Comparison of ENCODE assay signal across 8 mouse cellular contexts in genomic region chr2:31761585-31761984, GRCm38 (mm10). TPM values are rescaled to one million over a fixed set of nuclear protein-coding genes. Genes with fewer than 3 reads are reported as not detected.
DNase-seq lines count a peak whose midpoint lies in the region; ATAC-seq and TF ChIP-seq lines count a peak whose summit lies in the region.

No protein-coding gene starts in this region.

- H3K36me3 ChIP-seq in heart, adult 2 months (ENCODE audit: control insufficient read depth, insufficient read depth, low read length) = peaks cover 19% of the 10 kb centered on the region
- peaks cover 11% of the 10 kb centered on the region; the same call in 1 of the 2 replicates for H3K36me3 ChIP-seq in forebrain, embryonic 10.5 days (replicated peaks)
- no peaks in the 10 kb centered on the region for H3K36me3 ChIP-seq in intestine, embryonic 16.5 days (ENCODE audit: control insufficient read depth, insufficient read depth, low read length)
- no peaks in the 10 kb centered on the region for H3K36me3 ChIP-seq in midbrain, embryonic 14.5 days (ENCODE audit: control insufficient read depth, insufficient read depth, low read length)

- no peaks in the 10 kb centered on the region for H3K27me3 ChIP-seq in heart, adult 2 months (ENCODE audit: control insufficient read depth, insufficient read depth, low read length)
- no peaks in the 10 kb centered on the region for H3K27me3 ChIP-seq in forebrain, embryonic 10.5 days (ENCODE audit: poor library complexity, severe bottlenecking)
- no peaks in the 10 kb centered on the region for H3K27me3 ChIP-seq in intestine, embryonic 16.5 days (replicated peaks; ENCODE audit: control insufficient read depth, insufficient read depth, low read length)
- H3K27me3 ChIP-seq in midbrain, embryonic 14.5 days (ENCODE audit: control insufficient read depth, insufficient read depth, low read length) = no peaks in the 10 kb centered on the region

- H3K4me1 ChIP-seq in heart, adult 2 months (ENCODE audit: control insufficient read depth, insufficient read depth, low read length) = peaks cover 21% of the 10 kb centered on the region
- peaks cover 69% of the 10 kb centered on the region for H3K4me1 ChIP-seq in forebrain, embryonic 10.5 days
- H3K4me1 ChIP-seq in intestine, embryonic 16.5 days (ENCODE audit: control insufficient read depth, insufficient read depth, low read length) = peaks cover 39% of the 10 kb centered on the region
- peaks cover 43% of the 10 kb centered on the region for H3K4me1 ChIP-seq in midbrain, embryonic 14.5 days (ENCODE audit: control insufficient read depth, insufficient read depth, low read length)

- H3K27ac ChIP-seq in heart, adult 2 months = peak overlapping the region; percentile 99
- H3K27ac ChIP-seq in forebrain, embryonic 10.5 days = peak overlapping the region; percentile 98
- peak overlapping the region; percentile 97 for H3K27ac ChIP-seq in intestine, embryonic 16.5 days (ENCODE audit: low read length)
- H3K27ac ChIP-seq in midbrain, embryonic 14.5 days (replicated peaks; ENCODE audit: low read depth, low read length) = 0 out of 2 replicates have a peak overlapping the region, but pooled peaks have one; percentile 26

- H3K79me2 ChIP-seq in heart, adult 2 months (replicated peaks; ENCODE audit: control insufficient read depth, insufficient read depth, low read length) = peaks cover 1% of the 10 kb centered on the region; the same call in 1 of the 2 replicates

- 0 out of 2 replicates have a peak, but pooled peaks have one; percentile 15 for TF ChIP-seq EP300 in heart, adult 2 months (IDR thresholded peaks at IDR 0.05; ENCODE audit: insufficient read depth, low read depth, low read length)

- H3K9ac ChIP-seq in heart, adult 2 months (ENCODE audit: low read depth, low read length) = peak overlapping the region; percentile 58
- H3K9ac ChIP-seq in intestine, embryonic 16.5 days (ENCODE audit: low read depth, low read length) = peak overlapping the region; percentile 98
- peak overlapping the region; percentile 82 for H3K9ac ChIP-seq in midbrain, embryonic 14.5 days (replicated peaks; ENCODE audit: low read length)

- 0 out of 2 replicates have a peak, but pooled peaks have one; percentile 11 for TF ChIP-seq POLR2A in heart, adult 2 months (IDR thresholded peaks at IDR 0.05; ENCODE audit: insufficient read depth, low read depth, low read length)

- no peak for TF ChIP-seq CTCF in heart, adult 2 months (IDR thresholded peaks at IDR 0.05)

- intact Hi-C loops in heart, adult 2 months (cut with DNase I) = loop anchor here (1.0 to 2.0 kb wide), 3 partner anchors 8 to 73 kb away; partner anchors contain the start of gene Abl1
- intact Hi-C loops in heart, postnatal 36 days (cut with DNase I) = no loop called here

- H3K4me2 ChIP-seq in intestine, embryonic 16.5 days (ENCODE audit: low read depth, low read length) = peak overlapping the region; percentile 71
- peak overlapping the region; percentile 83 for H3K4me2 ChIP-seq in midbrain, embryonic 14.5 days (ENCODE audit: low read length)

- no peaks in the 10 kb centered on the region for H3K9me3 ChIP-seq in forebrain, embryonic 10.5 days
- H3K9me3 ChIP-seq in intestine, embryonic 16.5 days (ENCODE audit: control insufficient read depth, low read length) = no peaks in the 10 kb centered on the region
- H3K9me3 ChIP-seq in midbrain, embryonic 14.5 days (ENCODE audit: control insufficient read depth, low read length) = no peaks in the 10 kb centered on the region

- DNase-seq in heart, adult 2 months = peak in 1 of 2 experiments; percentile 38
- DNase-seq in heart, postnatal 36 days = no peak
- DNase-seq in forebrain, embryonic 10.5 days (ENCODE audit: extremely low spot score, low spot score) = no peak
- no peak for DNase-seq in midbrain, embryonic 14.5 days
- no peak for DNase-seq in frontal cortex, postnatal 14 days (ENCODE audit: low spot score in 2 of 2)
- DNase-seq in adrenal gland, adult 8-10 months = no peak
- DNase-seq in cerebellum, adult 11-12 months = no peak

- WGBS in heart, adult 2 months = 3% methylated on average over 4 of the region's 4 CpGs
- 14% methylated on average over 4 of the region's 4 CpGs for WGBS in forebrain, embryonic 10.5 days
- WGBS in intestine, embryonic 16.5 days = 2% methylated on average over 4 of the region's 4 CpGs
- WGBS in midbrain, embryonic 14.5 days = 7% methylated on average over 4 of the region's 4 CpGs

- ATAC-seq in intestine, embryonic 16.5 days = no peak
- no peak for ATAC-seq in midbrain, embryonic 14.5 days (ENCODE audit: low FRiP score, low TSS enrichment)

- peak overlapping the region; percentile 88 for H3K4me3 ChIP-seq in heart, adult 2 months
- peak overlapping the region; percentile 82 for H3K4me3 ChIP-seq in forebrain, embryonic 10.5 days
- H3K4me3 ChIP-seq in intestine, embryonic 16.5 days (ENCODE audit: low read length) = peak overlapping the region; percentile 84
- peak overlapping the region; percentile 63 for H3K4me3 ChIP-seq in midbrain, embryonic 14.5 days (replicated peaks; ENCODE audit: low read depth, low read length)

RNA-seq across cellular contexts. Expression of gene Qrfp, which starts 48.8 kb away (rescaled TPM):
- not detected for total RNA-seq in heart, adult 2 months (2021)
- 0.04 TPM in 1 of 2 replicates, not detected in the other for polyA plus RNA-seq in heart, adult 2 months (2012; rRNA removed)
- not detected for total RNA-seq in heart, postnatal 36 days (2021)
- polyA plus RNA-seq in forebrain, embryonic 10.5 days (2016; fragmentation: Nextera tagmentation; extraction: Ambion mirVana) = 0.09 and 0.14 TPM in 2 replicates
- 0.07 TPM in 1 of 2 replicates, not detected in the other for polyA plus RNA-seq in intestine, embryonic 16.5 days (2015; fragmentation: Nextera tagmentation; extraction: Ambion mirVana)
- 0.13 TPM in 1 of 2 replicates, not detected in the other for polyA plus RNA-seq in midbrain, embryonic 14.5 days (2014; fragmentation: Nextera tagmentation; extraction: Ambion mirVana)
- not detected for total RNA-seq in adrenal gland, adult 8-10 months (2022)

Comparison
In these comparisons a context has a peak if more than half of its experiments do, and no peak if none do; other contexts are left out.
1. H3K27ac ChIP-seq: peak in every context shown above with its lines; median percentile 99 in heart, adult 2 months; 98 in forebrain, embryonic 10.5 days; 97 in intestine, embryonic 16.5 days; 26 in midbrain, embryonic 14.5 days.